Comparison of ENCODE assay signal across 1 mouse cellular context in the genomic region with DNA sequence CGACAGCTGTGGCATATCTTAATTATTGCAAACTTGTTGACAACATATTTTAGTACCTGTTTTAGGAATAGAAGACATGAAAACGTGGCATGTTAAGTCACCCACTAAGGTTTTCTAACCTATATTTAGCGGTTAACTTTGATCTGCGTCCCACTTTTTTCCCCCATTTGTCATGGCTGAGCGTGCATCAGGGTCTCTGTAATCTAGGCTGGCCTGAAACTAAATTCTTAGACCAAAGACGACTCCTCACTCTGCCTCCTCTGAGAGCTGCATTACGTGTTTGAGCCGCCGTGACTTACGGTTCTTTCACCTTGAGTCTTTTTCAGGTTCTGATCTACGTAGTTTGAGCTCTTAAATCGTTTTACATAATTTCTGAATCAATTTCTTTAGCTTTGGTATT.
TF ChIP-seq lines count a peak whose summit lies in the region.

No protein-coding gene starts in this region.

TF ChIP-seq in CH12.LX, 34 proteins besides CTCF, POLR2A, EP300 and RAD21:
- no peak for TF ChIP-seq MAFK (IDR thresholded peaks at IDR 0.05; ENCODE audit: insufficient replicate concordance, low read length)
- TF ChIP-seq MYC (IDR thresholded peaks at IDR 0.05; ENCODE audit: low read depth, low read length) = no peak
- TF ChIP-seq ZNF384 (IDR thresholded peaks at IDR 0.05; ENCODE audit: low read depth, low read length) = no peak
- TF ChIP-seq HCFC1 (IDR thresholded peaks at IDR 0.05; ENCODE audit: low read depth, low read length) = no peak
- TF ChIP-seq ZC3H11A (IDR thresholded peaks at IDR 0.05; ENCODE audit: low read depth, low read length) = no peak
- no peak for TF ChIP-seq TCF12 (IDR thresholded peaks at IDR 0.05; ENCODE audit: low read depth, low read length)
